Mouse (Mus musculus) lung, embryonic 14.5 days (tissue): ENCODE measurements around the gene Gorasp2. TPM values are rescaled to one million over a fixed set of nuclear protein-coding genes. Genes with fewer than 3 reads are reported as not detected.
A peak's percentile ranks its signal among the peaks of the same experiment; 100 is the strongest.

Experiments used
- ATAC-seq: fragments of 200-750 bp; cut with Nextera tagmentation; 2 replicates; pipeline ENCODE4 v1.8.0; 2017; ENCODE audit warnings: mild to moderate bottlenecking, moderate TSS enrichment, moderate library complexity; ENCODE audit not compliant: insufficient read depth
- DNase-seq: peaks from one replicate; pipeline ENCODE4 v3.0.0-alpha.2; 2015
- H3K27ac ChIP-seq: fragments of 300-500 bp; sonication (generic); 2 replicates; pipeline ENCODE4 v1.5.1; 2014; ENCODE audit warnings: low read depth, mild to moderate bottlenecking, moderate library complexity
- H3K27me3 ChIP-seq: fragments of 300-500 bp; sonication (generic); 2 replicates; pipeline ENCODE4 v1.6.1; 2014; ENCODE audit warnings: low read length, control low read depth; ENCODE audit not compliant: insufficient read depth
- H3K36me3 ChIP-seq: fragments of 300-500 bp; sonication (generic); 2 replicates; pipeline ENCODE4 v1.6.1; 2014; ENCODE audit warnings: control low read depth; ENCODE audit not compliant: insufficient read depth
- H3K4me1 ChIP-seq: fragments of 300-500 bp; sonication (generic); 2 replicates; pipeline ENCODE4 v1.6.1; 2014; ENCODE audit warnings: antibody characterized with exemption, control low read depth; ENCODE audit not compliant: insufficient read depth
- H3K4me2 ChIP-seq: fragments of 300-500 bp; sonication (generic); 2 replicates; pipeline ENCODE4 v1.6.1; 2014; ENCODE audit warnings: mild to moderate bottlenecking
- H3K4me3 ChIP-seq: fragments of 300-500 bp; sonication (generic); 2 replicates; pipeline ENCODE4 v1.5.1; 2014; ENCODE audit warnings: low read depth, low read length
- H3K9ac ChIP-seq: fragments of 300-500 bp; sonication (generic); 2 replicates; pipeline ENCODE4 v1.6.1; 2014
- H3K9me3 ChIP-seq: fragments of 300-500 bp; sonication (generic); 2 replicates; pipeline ENCODE4 v1.6.1; 2016; ENCODE audit warnings: low read depth, low read length, control low read depth
- CTCF ChIP-seq: IDR thresholded peaks from 2 replicates; pipeline ENCODE4 v1.5.1; 2016; ENCODE audit warnings: antibody characterized with exemption, low read depth
- WGBS: fragments of 180-500 bp; shearing (Covaris S2); extraction: QIAGEN DNeasy Blood & Tissue Kit; methylation state at CpG from one replicate; pipeline ENCODE4 v1.1.7; 2014; 5-methylcytosine and 5-hydroxymethylcytosine counted together
- polyA plus RNA-seq: library from polyadenylated mRNA; unstranded; fragments of >200 nt; fragmentation: Nextera tagmentation; extraction: Ambion mirVana; gene quantifications from 2 replicates; pipeline ENCODE4 v1.2.1, GENCODE M21; 2014

Gene Gorasp2
- polyA plus RNA-seq, 1 experiment from 2014 or later, result 208 TPM

DNA sequence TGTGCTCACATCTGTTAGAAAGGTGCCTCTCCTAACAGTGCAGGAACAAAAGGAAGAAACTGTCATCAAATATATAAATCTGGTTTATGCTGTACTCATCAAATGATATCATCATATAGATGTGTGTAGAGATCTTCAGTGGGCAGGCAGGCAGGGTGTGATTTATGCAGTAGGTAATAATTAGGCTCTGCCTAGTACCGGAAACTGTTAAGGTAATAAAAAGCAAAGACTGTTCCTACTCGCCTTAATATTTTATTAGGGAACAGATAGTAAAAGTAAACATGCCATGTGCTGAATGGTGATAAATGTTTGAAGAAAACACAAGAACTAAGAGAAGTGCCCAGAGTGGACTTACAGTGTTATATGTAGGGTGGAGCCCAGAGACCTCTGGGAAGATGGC lies 20.9 kb downstream of the Gorasp2 start:
- WGBS, result 71% methylated on average over 2 of the region's 2 CpGs
- Histone ChIP-seq H3K4me3 (no peak overlapping the region), H3K4me1 (no peaks in the 10 kb centered on the region), H3K4me2 (no peak overlapping the region), H3K36me3 (peaks cover 95% of the 10 kb centered on the region), H3K9ac (no peak overlapping the region), H3K9me3 (no peaks in the 10 kb centered on the region), H3K27me3 (no peaks in the 10 kb centered on the region), H3K27ac (no peak overlapping the region)
- no peak for DNase-seq
- no peak for TF ChIP-seq CTCF
- ATAC-seq, result no peak

- Histone ChIP-seq H3K4me2 (no peak overlapping the region), H3K9ac (no peak overlapping the region), H3K36me3 (peaks cover 90% of the 10 kb centered on the region), H3K4me3 (no peak overlapping the region), H3K4me1 (no peaks in the 10 kb centered on the region), H3K27me3 (no peaks in the 10 kb centered on the region), H3K27ac (no peak overlapping the region), H3K9me3 (no peaks in the 10 kb centered on the region)
- no peak for TF ChIP-seq CTCF
- DNase-seq (no peak), ATAC-seq (no peak)
- WGBS, result 91% methylated on average over 21 of the region's 21 CpGs
Measured at GRCm38 (mm10) chr2:70688454-70689078, 27.2 kb downstream of the Gorasp2 start.

- H3K9me3 ChIP-seq, result no peaks in the 10 kb centered on the region
Measured at GRCm38 (mm10) chr2:70690195-70690594, 28.8 kb downstream of the Gorasp2 start.

DNA sequence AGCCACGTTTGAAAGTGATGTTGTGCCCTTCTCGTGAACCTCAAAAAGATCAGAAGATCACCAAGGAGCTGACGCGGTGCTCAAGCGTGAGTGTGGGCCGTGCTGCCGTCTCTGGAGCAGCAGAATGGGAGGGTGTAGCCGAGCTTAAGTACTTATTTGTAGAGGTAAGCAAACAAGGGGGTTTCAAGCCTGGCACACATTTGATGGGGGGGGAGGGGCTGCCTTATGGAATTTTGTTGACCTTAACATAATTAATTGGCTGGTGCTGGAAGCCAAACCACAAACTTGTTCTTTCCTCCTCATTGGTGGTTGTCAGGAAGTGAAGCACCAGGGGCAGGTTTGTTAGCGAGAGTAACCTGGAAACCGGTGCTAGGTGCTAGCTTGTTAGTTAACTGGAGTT lies 34.3 kb downstream of the Gorasp2 start:
- H3K27me3 ChIP-seq, result no peaks in the 10 kb centered on the region
- 68% methylated on average over 10 of the region's 10 CpGs for WGBS
- peaks cover 21% of the 10 kb centered on the region for H3K36me3 ChIP-seq
- TF ChIP-seq CTCF, result no peak
- ATAC-seq (peak; percentile 63), DNase-seq (peak; percentile 40)
- no peak overlapping the region for H3K27ac ChIP-seq
- H3K4me3 ChIP-seq, result no peak overlapping the region
- H3K9me3 ChIP-seq, result no peaks in the 10 kb centered on the region
- H3K9ac ChIP-seq, result no peak overlapping the region
- no peaks in the 10 kb centered on the region for H3K4me1 ChIP-seq
- no peak overlapping the region for H3K4me2 ChIP-seq

More at GRCm38 (mm10) chr2:70690195-70690594, 28.8 kb downstream of the Gorasp2 start:
- ATAC-seq (no peak), DNase-seq (no peak)
- peaks cover 75% of the 10 kb centered on the region for H3K36me3 ChIP-seq
- H3K27me3 ChIP-seq, result no peaks in the 10 kb centered on the region
- no peak overlapping the region for H3K4me2 ChIP-seq
- no peak overlapping the region for H3K27ac ChIP-seq
- 59% methylated on average over 11 of the region's 11 CpGs for WGBS
- no peak overlapping the region for H3K4me3 ChIP-seq
- H3K9ac ChIP-seq, result no peak overlapping the region
- TF ChIP-seq CTCF, result no peak
- H3K4me1 ChIP-seq, result no peaks in the 10 kb centered on the region

DNA sequence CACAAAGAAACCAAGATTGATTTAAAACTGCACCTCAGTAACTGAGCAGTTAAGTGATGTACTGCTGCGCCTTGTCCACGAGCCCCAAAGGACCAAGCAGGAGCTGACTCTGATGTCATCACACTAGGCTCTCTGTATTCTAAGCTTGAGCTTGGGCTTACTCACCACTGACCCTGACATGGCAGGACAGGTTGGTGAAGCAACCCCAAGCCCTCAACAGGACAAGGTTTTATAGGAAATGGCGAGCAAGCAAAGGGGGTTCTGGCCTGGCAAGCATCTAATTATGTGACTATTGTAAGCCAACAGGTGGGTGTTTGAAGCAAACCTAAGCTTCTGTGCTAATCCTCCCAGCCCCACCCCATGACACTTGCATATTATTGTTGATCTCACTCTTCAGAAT lies 39.5 kb downstream of the Gorasp2 start:
- ATAC-seq (no peak), DNase-seq (no peak)
- Histone ChIP-seq H3K4me2 (no peak overlapping the region), H3K27ac (no peak overlapping the region), H3K36me3 (no peaks in the 10 kb centered on the region), H3K27me3 (no peaks in the 10 kb centered on the region), H3K4me3 (no peak overlapping the region), H3K4me1 (no peaks in the 10 kb centered on the region), H3K9me3 (no peaks in the 10 kb centered on the region), H3K9ac (no peak overlapping the region)
- WGBS, result 74% methylated on average over 3 of the region's 3 CpGs
- TF ChIP-seq CTCF, result no peak

DNA sequence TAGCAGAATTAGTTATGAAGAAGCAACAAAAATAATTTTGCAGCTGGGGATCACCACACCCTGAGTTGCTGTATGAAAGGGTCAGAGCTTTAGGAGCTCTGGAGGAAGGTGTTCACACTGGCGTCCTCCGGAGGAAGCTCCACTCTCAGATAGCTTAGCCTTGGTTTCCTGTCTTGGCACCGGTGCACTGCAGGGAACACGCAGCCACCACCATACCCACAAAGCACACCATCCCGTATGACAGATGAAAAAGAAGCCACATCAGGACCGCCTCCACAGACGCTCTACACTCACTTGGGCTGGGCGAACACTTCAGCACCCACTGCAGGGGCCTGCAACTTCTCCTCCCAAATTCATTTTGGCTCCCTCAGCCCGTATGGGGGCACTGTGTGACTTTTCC lies 40.2 kb downstream of the Gorasp2 start:
- 43% methylated on average over 9 of the region's 9 CpGs for WGBS
- no peak for TF ChIP-seq CTCF
- Histone ChIP-seq H3K4me2 (no peak overlapping the region), H3K27me3 (no peaks in the 10 kb centered on the region), H3K27ac (no peak overlapping the region), H3K4me1 (no peaks in the 10 kb centered on the region), H3K9ac (no peak overlapping the region), H3K9me3 (no peaks in the 10 kb centered on the region), H3K4me3 (no peak overlapping the region), H3K36me3 (no peaks in the 10 kb centered on the region)
- ATAC-seq, result no peak
- DNase-seq, result no peak

- ATAC-seq (no peak), DNase-seq (no peak)
- H3K9ac ChIP-seq, result no peak overlapping the region
- no peaks in the 10 kb centered on the region for H3K9me3 ChIP-seq
- 31% methylated on average over 5 of the region's 5 CpGs for WGBS
- H3K4me1 ChIP-seq, result no peaks in the 10 kb centered on the region
- no peak overlapping the region for H3K4me3 ChIP-seq
- H3K27ac ChIP-seq, result no peak overlapping the region
- TF ChIP-seq CTCF, result no peak
- no peak overlapping the region for H3K4me2 ChIP-seq
- no peaks in the 10 kb centered on the region for H3K36me3 ChIP-seq
- H3K27me3 ChIP-seq, result no peaks in the 10 kb centered on the region
Measured at GRCm38 (mm10) chr2:70702403-70702802, 41.0 kb downstream of the Gorasp2 start.
